Mouse (Mus musculus): Measurements from ENCODE around the gene Foxj3.
"Not testable (repeated sequence)": the region's sequence is repeated elsewhere in the genome, so short reads cannot be mapped to it uniquely, and the experiment has no call there.

The Foxj3 gene

DNA sequence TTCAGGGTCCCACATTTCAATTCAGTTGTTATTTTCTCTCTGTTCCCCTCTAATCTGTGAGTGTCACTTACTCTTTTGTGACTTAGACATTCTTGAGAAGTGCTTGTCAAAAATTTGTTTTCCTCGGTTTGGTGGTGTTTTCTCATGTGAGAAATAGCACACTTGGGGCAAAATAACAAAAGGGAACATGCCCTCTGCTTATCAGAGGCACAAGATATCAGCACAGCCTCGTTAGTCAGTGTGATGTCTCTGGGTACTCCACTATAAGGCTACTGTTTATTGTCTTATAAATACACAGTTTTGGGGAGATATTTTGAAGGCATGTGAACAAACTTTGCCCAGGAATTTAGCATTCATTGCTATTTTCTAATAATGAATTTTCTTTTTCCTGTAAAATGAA is 37.7 kb downstream of the Foxj3 start:
- DNase-seq = no peak

DNA sequence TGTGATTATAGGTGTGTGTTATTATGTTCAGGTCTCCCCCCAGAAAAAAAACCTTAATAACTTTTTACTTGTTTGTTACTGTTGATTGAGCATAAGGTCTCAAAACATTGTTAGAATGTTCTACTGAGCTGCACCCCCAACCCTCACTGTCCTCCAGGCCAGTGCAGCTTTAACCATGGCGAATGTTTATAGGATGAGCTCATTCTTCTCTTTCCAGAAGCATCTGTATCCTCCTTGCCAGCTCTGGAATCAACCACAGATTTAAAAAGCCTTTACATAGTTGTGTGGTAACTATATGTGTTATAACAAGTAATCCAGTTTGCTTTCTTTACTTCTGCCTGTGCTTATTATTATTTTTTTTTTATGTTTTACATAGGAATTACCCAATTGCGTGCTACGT is 38.7 kb downstream of the Foxj3 start:
- DNase-seq = no peak

DNA sequence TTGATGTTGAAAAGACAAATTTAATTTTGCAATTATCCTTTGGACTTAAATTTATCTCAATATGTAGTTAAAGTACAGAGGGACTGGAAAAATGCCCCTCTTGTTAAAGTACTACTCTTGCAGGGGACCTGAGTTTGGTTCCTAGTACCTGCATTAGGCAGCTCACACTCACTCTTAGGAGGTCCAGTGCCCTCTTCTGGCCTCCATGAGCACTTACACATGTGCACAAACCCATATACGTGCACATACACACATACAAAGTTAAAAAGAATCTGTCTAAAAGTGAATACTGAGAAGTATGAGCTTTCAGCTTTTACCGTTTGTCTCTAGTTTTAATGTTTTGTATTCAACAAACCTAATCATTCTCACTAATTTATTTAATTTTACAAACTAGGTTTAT is 51.2 kb downstream of the Foxj3 start:
- no peak for DNase-seq

GRCm38 (mm10) chr4:119589423-119589822 is 52.6 kb downstream of the Foxj3 start:
- DNase-seq = no peak

GRCm38 (mm10) chr4:119590027-119590426 is 53.2 kb downstream of the Foxj3 start:
- no peak for DNase-seq

GRCm38 (mm10) chr4:119592479-119592878 is 55.7 kb downstream of the Foxj3 start:
- no peak for DNase-seq

- DNase-seq = no peak
These were observed 57.5 kb downstream of the Foxj3 start for GRCm38 (mm10) chr4:119594331-119594730.

DNA sequence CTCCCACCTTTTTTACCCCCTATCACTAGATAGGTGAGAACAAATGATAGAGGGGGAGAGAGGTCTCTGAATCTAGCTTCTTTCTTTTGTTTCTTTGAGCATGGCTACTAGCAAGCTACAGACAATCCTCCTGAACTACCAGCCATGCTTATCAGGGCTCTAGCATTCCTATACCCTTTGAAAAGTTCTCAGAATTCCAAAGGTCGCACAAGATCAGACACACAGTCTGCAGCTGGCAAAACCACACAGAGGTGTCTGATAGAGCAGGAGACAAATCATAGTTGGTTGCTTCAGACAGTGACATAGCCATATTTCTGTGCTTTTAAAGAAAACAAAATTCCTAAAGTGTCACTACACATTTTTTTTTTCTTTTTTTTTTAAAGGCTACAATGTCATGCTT is 62.8 kb downstream of the Foxj3 start:
- no peak for DNase-seq

DNA sequence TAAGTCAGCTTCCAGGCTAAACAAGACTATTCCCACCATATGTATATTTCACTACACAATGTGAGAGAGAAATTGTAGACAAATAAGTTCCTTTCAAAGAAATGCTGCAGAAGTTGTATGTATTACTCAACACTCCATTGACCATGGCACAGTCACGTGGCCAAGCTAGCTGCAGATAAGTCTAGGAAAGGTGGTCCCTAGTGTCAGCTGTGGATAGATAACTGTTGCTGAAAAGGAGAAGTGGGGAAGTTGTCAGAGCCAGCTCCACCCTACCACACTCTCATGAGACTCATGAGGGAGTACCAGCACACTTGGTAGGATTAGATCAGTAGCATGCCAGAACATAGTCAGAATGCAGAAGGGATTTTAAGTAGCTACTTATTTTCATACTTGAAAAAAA is 72.7 kb downstream of the Foxj3 start:
- no peak for DNase-seq

DNA sequence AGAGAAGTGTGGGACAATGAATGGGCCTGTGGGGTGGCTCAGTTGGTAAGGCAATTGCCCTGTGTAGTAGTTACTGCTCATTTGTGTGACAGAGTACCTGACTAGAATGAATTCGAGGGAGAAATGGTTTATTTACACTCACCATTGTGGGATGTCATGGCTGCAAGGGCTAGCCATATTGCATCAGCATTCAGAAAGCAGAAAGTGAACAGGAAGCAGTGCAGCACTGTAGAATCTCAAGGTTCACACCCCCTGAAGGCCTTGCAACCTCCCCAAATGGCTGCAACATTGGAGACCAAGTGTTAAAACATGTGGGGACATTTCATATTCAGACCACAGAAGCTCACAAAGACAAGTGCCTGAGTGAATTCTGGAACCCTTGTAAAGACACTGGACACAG is 77.3 kb downstream of the Foxj3 start:
- no peak for DNase-seq

- no peak for DNase-seq
These were observed 77.9 kb downstream of the Foxj3 start for GRCm38 (mm10) chr4:119614724-119615123.

DNA sequence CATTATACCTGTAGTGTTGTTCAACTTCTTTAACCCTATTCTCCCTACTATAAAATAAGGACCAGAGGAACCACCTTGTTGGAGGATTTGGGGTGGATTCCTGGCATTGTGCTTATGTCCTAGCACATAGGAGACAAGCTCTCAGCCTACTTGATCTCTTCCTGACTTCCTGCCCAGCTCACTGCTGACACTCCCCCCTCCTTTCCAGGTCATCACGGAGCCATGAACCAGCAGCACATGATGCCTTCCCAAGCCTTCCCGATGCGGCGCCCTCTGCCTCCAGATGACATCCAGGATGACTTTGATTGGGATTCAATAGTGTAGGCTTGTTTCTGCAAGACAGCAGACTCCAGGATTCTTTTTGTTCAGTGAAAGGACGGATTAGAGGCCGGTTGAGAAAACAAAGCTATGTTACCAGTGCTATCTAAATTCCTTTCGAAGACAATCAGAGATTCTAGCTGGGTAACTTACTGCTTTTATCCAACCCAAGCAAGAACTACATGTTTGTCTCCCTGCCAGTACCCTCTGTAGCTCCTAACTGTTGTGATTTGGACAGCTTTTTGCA is 89.4 kb downstream of the Foxj3 start:
- DNase-seq = no peak

DNA sequence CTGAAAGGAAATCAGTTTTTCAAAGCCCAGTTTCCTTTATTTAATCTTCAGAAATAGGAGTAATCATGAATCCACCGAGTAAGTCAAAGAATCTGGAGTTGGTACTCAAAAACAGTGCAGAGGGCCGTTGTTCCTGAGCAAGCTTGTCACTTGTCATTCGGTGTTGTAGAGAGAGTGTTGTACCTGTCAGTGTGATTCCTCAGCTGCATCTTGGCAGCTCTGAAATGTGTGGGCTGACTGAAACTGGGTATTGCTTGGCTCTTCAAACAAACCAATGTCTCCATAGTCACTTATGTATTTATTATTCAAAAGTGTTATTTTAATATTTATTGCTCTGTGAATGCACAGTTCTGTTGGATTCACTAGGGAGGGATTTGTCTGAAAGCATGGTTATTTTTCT is 90.1 kb downstream of the Foxj3 start:
- DNase-seq = no peak

DNA sequence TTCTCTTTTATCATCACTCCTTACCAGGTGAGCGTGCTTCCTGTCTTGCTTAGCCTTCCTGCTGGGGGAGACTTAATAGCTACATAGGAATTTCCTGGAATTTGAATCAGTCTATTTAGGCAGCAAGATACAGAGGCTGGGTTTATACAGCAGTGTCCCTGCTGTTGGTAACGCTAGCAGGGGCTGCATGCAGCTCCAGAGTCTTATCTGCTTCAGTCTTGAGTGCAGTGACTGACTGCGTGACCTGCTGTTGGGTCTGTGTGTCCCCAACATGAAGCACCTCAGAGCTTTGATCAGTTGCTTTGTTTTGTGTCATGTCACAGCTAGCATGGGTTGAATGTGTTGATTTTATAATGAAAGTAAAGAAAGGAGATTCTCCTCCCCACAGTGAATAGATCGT is 90.5 kb downstream of the Foxj3 start:
- no peak for DNase-seq

DNA sequence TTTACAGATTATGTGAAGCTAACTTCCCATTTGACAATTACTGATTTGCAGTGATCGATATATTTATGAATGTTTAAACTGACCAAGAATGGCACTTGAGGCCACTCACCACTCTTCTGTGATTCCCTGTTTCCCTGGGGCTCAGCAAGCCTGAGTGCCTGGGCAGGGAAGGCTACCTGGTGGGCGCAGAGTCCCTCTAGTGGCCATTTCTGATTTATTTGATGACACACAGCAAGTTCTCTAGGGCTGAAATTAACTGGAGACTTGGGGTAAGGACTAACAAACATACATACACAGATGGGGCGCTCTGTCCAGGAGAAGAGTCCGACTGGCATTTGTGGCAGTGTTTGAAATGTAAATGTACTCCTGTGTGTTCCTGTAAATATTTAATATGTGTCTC is 91.6 kb downstream of the Foxj3 start:
- DNase-seq = not testable (repeated sequence)

GRCm38 (mm10) chr4:119631115-119631919 is 94.5 kb downstream of the Foxj3 start:
- peak; percentile 47 for DNase-seq

DNA sequence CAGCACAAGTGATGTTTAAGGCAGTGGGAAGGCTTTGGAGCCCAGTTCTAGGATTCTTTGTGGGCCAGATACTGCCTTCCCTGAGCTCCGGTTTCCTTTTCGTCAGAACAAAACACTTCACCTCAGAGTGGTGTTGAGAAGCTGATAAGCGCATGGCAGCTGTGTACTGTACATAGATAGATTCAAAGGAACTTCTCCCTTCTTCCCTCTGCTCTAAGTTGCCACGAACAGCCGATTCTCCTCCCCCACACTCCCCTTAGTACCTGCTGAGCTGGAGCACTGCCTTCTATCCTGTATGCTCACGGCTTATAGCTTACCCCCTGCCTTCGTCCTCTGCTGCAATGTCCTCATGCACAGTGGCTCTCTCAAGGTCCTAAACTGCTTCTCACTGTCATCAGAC is 95.9 kb downstream of the Foxj3 start:
- DNase-seq = no peak

DNA sequence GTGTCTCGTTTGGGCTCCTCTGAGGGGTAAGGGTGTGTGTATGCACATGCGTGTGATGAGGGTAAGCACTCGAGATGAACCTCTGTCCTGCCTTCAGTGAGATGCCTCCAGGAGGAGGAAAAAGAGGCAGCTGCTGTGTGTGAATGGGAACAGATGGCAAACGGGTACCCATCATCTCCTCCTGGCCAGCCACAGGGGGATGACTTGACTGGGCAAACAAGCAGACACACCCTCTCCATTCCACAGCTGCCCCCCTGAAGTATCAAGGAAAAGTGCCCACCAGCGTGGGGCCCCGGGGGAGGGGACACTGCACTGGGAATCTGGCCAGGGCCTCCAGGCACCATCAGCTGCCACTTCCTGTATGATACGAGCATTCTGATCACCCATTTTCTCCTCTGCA is 96.5 kb downstream of the Foxj3 start:
- no peak for DNase-seq

DNA sequence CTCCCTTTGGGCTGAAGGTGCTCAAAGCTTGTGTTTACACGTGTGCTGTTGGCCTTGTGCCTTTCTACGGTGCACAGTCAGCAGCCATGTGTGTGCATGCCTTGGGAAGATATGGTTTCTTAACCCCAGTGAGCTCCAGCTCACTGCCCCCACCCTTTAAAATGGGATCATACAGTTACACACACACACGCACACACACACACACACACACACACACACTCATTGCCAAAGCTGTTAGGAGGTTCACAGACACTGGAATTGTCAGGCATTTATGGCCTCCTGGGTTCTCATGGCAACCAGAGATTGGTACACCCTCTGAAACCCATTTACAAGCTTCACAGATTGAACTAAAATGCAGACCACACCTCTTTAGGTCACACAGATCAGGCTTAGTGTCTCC is 97.1 kb downstream of the Foxj3 start:
- no peak for DNase-seq

DNA sequence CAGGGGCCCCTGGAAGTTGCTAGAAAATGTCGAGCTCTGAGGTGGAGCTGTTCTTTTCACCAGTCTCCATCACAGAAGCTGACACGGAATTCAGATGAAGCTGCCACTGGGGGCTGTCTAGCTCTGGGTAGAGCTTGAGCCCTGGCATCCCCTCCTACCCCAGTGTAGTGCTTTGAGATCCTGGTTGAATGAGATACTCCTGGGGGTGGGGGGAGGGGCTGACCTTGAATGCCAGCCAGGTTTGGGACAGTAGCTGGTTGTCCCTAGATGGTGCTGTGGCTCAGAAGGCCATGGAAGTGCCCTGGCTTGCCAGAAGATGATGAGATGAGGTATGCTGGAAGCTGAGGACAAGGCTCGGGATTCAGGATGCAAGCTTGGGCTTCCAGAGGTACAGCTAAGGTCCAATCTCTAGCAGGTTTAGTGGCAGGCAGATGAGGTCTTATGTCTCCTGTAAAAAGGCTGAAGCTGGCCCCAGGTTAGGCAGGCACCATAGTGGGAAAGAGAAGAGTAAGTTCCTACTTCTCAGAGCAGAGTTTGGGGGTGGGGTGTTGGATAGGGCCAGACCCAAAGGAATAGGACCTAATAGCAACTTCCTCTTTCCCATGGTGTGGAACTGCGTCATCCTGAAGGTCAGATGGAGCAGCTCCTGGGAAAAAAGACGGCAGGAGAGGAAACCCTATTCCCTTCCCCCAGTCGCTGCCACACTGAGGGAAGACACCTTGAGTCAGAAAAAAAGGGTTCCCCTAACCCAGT is 98.3 kb downstream of the Foxj3 start:
- DNase-seq = no peak

DNA sequence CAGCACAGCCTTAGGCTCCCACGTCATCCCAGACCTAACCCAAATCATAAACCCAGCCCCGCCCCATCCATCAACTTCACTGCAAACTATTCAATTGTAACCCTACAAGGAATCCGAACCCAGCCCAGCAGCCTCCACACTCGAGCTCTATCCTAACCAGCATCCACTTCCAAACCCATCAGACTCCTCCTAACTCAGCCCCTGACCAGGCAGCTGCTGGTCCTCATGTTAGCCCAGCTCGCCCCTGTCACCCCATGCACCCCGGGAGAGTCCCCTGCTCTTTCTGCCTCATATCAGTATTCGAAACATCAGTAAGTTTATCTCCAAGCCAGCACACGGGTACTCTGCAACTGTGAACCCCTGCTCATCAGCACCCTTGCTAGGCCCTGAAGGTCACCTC is 98.9 kb downstream of the Foxj3 start:
- DNase-seq = no peak

DNA sequence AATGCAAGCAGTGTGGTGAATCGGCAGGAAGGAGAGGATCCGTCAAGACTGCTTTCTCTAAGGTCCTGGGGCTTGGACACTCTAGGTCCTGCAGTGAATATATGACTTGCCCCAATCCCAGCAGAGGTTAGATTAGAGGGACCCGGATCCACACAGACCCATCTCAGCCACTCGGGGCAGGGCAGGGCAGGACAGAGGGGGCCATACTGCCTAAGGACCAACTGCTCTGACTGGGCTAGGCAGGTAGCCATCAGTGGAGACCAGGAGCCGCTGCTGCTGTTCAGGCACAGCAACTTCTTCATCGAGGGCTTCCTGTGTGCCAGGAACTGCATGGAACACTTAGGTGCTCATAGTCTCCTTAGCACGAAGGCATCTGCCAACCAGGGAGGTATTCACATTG is 99.9 kb downstream of the Foxj3 start:
- no peak for DNase-seq

DNA sequence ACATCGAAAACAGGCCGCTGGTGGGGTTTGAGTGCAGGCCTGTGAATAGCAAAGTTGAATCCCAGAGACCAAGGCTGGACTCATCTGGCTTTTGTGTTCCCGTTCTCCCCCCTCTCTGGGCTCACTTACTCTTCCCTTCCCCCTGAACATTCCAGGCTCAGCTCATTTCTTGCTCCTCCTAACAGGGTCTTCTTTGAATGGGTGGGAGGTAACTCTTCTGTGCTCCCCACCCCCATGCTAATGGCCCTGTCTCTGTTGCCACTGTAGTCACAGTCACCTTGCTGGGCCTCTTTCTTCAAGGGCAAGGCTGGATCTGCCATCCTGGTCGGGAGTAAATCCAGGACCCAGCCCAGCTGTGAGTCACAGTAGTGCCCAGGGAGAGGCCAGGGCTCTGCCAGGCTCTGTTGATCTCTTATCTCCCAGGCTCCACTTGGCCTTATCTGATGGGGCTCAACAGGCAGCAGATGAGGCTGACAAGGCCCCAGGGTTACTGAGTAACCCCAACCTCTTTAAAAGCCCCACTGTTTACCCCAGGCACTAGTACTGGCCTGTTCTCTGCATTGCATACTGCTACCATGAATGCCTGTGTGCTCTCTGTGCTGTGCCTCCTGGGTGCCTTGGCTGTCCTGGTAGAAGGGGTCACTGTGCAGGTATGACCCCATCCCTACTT is 100.5 kb downstream of the Foxj3 start, which contains the start of gene Guca2a:
TSS of gene Guca2a (plus strand) at position 529 of the 670 bp plus-strand sequence.
- no peak for DNase-seq

- DNase-seq = no peak
These were observed 101.1 kb downstream of the Foxj3 start for GRCm38 (mm10) chr4:119637946-119638345.
